Mouse (Mus musculus): ENCODE results near the gene Tmem143. TPM values are rescaled to one million over a fixed set of nuclear protein-coding genes. Genes with fewer than 3 reads are reported as not detected.

Gene Tmem143
- 10 to 100 TPM; 77.4 to 79.3 TPM for total RNA-seq (2021)
- long read RNA-seq, experiment 1, transcript Tmem143-201 (8 exons, 2,297 nt), result major isoform, 5 of 12 reads
- long read RNA-seq, experiment 1, partial matches to known transcripts, result 1 of 12 reads
- long read RNA-seq, experiment 1, other reads (novel, unspliced or antisense), result 2 of 12 reads
- long read RNA-seq, experiment 2, transcript Tmem143-203 (7 exons, 2,466 nt), result minor isoform, 7 of 19 reads
- long read RNA-seq, experiment 2, transcript Tmem143-201 (8 exons, 2,297 nt), result major isoform, 8 of 19 reads
- long read RNA-seq, experiment 2, partial matches to known transcripts, result 1 of 19 reads
- long read RNA-seq, experiment 2, other reads (novel, unspliced or antisense), result 3 of 19 reads

- intact Hi-C loops (cut with DNase I), result loop anchor here (2.0 kb wide), 2 partner anchors 24 kb away; partner anchors contain the start of genes Emp3 and Kdelr1
- peak; percentile 97 for DNase-seq
Observed at GRCm38 (mm10) chr7:45896517-45897257, at the start of gene Tmem143, which contains the start of gene Syngr4. TSS of gene Tmem143 (plus strand) at chr7:45896941. TSS of gene Syngr4 (minus strand) at chr7:45896714.

GRCm38 (mm10) chr7:45848447-45849027 is 48.2 kb upstream of the Tmem143 start:
- intact Hi-C loops (cut with DNase I), result no loop called here

DNA sequence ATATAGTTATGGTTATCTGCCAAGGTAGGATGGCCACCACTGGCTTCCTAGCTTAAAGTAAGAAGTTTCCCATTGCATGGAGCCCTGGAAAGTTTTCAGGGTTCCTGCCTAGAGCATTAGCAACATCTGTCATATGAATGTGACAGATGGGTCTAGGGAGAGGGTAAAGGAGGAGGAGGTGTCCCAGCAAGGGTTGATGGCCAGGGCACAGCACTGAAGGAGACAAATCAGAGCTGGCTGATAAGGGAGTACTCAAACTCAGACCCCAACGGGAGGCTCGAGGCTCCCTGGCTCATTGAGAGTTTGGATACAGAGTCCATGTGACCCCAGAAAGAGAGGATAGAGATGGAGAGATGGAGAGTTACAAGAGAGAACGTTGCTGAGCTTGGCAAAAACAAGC is 46.1 kb upstream of the Tmem143 start:
- intact Hi-C loops (cut with DNase I), result no loop called here
- DNase-seq, result no peak

More at GRCm38 (mm10) chr7:45848447-45849027, 48.2 kb upstream of the Tmem143 start:
- no peak for DNase-seq

GRCm38 (mm10) chr7:45853089-45853488 is 43.7 kb upstream of the Tmem143 start:
- intact Hi-C loops (cut with DNase I), result no loop called here
- DNase-seq, result no peak

GRCm38 (mm10) chr7:45856950-45857901 is 39.5 kb upstream of the Tmem143 start:
- DNase-seq, result no peak
- intact Hi-C loops (cut with DNase I), result no loop called here

DNA sequence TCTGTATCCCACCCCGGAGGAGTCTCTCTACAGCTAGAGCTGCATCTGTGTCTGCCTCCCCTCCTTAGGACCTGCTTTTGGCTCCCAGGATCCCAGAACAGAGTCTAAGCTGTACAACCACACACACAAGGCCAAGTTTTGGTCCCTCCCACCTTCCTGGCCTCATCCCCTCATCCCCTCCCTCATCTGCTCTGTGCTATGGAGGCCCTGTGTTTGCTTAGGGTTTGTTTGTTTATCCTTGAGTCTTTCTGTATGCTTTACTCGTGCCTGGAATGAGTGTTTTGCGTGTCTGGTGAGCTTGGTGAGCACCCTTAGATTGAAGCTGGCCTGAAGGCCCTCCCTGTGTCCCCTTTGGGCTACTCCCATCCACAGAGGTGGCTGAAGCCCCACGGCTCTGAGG is 37.7 kb upstream of the Tmem143 start:
- intact Hi-C loops (cut with DNase I), result no loop called here
- no peak for DNase-seq

- intact Hi-C loops (cut with DNase I), result no loop called here
- no peak for DNase-seq
Observed at GRCm38 (mm10) chr7:45862804-45863203, 33.9 kb upstream of the Tmem143 start.

DNA sequence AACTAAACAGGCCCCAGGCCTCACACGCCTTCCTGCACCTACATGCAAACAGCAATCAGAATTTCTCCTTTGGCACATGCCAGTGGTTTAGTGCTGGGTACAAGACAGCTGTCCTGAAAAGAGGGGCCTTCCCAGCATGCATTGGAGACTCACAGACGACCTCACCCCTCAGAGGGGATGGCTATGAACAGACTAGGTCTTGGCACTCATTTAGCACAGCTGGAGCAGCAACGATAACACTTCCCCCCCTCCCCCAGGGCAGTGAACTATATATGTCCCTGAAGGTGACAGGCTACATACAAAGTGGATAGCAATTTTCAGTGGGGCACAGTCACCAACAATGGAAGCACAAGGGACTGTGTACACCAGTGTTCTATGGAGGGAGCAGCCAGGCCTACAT is 32.3 kb upstream of the Tmem143 start:
- no peak for DNase-seq
- intact Hi-C loops (cut with DNase I), result no loop called here

GRCm38 (mm10) chr7:45865925-45866910 is 30.5 kb upstream of the Tmem143 start:
- peak; percentile 95 to 97 for DNase-seq
- intact Hi-C loops (cut with DNase I), result no loop called here

DNA sequence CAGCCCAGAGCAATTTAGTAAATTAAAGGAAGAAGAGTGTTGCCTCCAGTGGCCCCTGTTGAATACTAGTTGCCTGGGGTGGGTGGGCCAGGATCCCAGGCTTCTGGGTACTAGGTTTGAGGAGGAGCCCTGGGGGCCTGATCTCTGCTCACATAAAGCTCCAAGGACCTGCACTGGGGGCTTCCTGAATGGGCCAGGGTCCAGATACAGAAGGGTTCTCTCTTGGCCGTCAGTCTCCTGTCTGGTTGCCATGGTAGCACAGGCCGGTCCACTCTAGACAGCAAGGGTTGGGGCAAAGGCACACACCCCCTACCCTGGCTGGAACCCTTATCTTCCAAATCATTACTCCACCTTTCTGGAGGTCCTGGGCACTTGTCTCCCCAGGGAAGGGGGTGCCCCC is 28.9 kb upstream of the Tmem143 start:
- intact Hi-C loops (cut with DNase I), result no loop called here
- no peak for DNase-seq

- intact Hi-C loops (cut with DNase I), result no loop called here
- peak in 1 of 2 experiments; percentile 35 for DNase-seq
Observed at GRCm38 (mm10) chr7:45869107-45869670, 27.6 kb upstream of the Tmem143 start.

DNA sequence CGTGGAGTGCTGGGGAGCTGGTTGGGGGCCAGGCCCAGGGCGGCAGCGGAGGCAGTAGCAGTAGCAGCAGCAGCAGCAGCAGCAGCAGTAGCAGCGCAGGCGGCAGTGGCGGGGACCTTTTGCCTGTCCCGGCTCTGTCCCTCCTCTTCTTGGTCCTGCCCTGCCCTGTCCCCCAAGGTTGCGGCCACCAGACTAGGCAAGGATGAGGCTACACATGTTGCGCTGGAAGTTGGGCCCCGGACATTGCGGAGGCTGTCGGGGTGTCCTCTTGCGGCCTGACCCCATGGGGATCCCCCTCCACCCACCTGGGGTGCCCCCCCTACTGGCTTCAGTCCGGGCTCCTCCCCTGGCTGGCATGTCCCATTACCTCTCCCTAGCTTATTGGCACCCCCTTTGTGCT is 27.0 kb upstream of the Tmem143 start:
- peak in 1 of 2 experiments; percentile 32 for DNase-seq
- intact Hi-C loops (cut with DNase I), result loop anchor here (5.0 kb wide), 1 partner anchor 138 kb away; no protein-coding TSS in a partner anchor

- no peak for DNase-seq
- intact Hi-C loops (cut with DNase I), result loop anchor here (5.0 kb wide), 1 partner anchor 137 kb away; no protein-coding TSS in a partner anchor
Observed at GRCm38 (mm10) chr7:45870282-45871058, 26.3 kb upstream of the Tmem143 start.

DNA sequence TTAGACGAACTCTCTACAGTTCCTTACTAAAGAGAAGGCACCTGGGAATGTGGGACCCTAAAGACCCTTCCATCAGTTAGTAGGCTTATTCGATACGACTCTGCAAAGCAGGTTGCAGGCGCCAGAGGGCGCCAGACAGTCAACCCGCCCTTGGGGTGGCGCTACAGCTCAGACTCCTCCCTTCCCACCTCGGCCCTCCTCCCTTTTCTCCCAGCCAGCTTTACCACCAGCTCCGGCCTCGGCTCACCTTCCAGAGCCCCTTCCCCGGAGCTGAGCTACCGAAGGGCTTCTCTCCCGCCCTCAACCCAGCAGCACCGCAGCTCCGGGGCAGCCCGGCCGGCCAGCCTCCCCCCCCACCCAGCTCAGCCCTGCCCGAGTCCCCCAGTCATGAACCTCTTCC is 24.1 kb upstream of the Tmem143 start, which contains the start of gene Kdelr1:
Kdelr1 (plus strand) TSS at position 149 of the 400 bp plus-strand sequence.
- intact Hi-C loops (cut with DNase I), result loop anchor here (2.0 to 5.0 kb wide), 4 partner anchors 24 to 135 kb away; partner anchors contain the start of genes Ccdc114, Syngr4 and Tmem143
- DNase-seq, result peak; percentile 92 to 94

GRCm38 (mm10) chr7:45873061-45873947 is 23.4 kb upstream of the Tmem143 start:
- intact Hi-C loops (cut with DNase I), result loop anchor here (2.0 to 5.0 kb wide), 4 partner anchors 23 to 134 kb away; partner anchors contain the start of genes Ccdc114, Syngr4 and Tmem143
- DNase-seq, result peak; percentile 65 to 71

- no peak for DNase-seq
- intact Hi-C loops (cut with DNase I), result no loop called here
Observed at GRCm38 (mm10) chr7:45876895-45877294, 19.8 kb upstream of the Tmem143 start.
